ENCODE assay signal across 8 mouse cellular contexts in the genomic region with DNA sequence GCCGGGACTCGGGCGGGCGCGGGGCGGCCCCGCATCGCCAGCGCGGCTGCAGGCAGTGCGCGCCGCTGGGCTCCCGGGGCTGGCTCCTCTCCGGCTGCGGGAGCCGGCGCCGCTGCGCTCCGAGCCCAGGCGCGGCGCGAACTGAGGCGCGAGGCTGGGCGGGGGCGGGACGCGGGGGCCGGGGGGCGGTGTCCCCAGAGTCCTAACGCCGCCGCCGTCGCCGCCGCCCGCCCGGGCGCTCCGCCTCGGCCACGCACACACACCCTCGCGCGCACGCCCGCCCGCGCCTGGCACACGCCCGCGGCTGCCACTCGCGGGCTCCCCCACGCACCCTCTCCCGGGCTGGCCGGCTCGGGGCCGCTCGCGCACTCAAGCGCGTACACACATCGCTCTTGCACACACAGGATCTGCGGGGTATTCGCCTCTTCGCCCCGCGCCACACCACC. TPM values are rescaled to one million over a fixed set of nuclear protein-coding genes. Genes with fewer than 3 reads are reported as not detected.
DNase-seq lines count a peak whose midpoint lies in the region; ATAC-seq and TF ChIP-seq lines count a peak whose summit lies in the region.

Gene Ptprt (minus strand): TSS at position 207 of the 446 bp plus-strand sequence.

- no peak for ATAC-seq in heart, embryonic 16.5 days (replicated peaks; ENCODE audit: extremely low read depth, insufficient read depth, low FRiP score)
- peak; percentile 71 for ATAC-seq in forebrain, postnatal 0 days
- peak; percentile 51 for ATAC-seq in neural tube, embryonic 11.5 days (ENCODE audit: insufficient read depth, low FRiP score, low TSS enrichment)

- H3K36me3 ChIP-seq in heart, embryonic 16.5 days (ENCODE audit: control insufficient read depth, insufficient read depth) = no peaks in the 10 kb centered on the region
- no peaks in the 10 kb centered on the region for H3K36me3 ChIP-seq in forebrain, postnatal 0 days (ENCODE audit: insufficient read depth)
- H3K36me3 ChIP-seq in neural tube, embryonic 11.5 days (ENCODE audit: control insufficient read depth, insufficient read depth, low read length) = no peaks in the 10 kb centered on the region

- peak within 1 kb of the TSS; percentile 1 for H3K9ac ChIP-seq in heart, embryonic 16.5 days (ENCODE audit: low read length)
- peak within 1 kb of the TSS; percentile 64 for H3K9ac ChIP-seq in forebrain, postnatal 0 days
- peak within 1 kb of the TSS; percentile 35 for H3K9ac ChIP-seq in neural tube, embryonic 11.5 days (ENCODE audit: low read length)

- peaks cover 5% of the 10 kb centered on the region; the same call in 1 of the 2 replicates for H3K4me1 ChIP-seq in heart, embryonic 16.5 days (ENCODE audit: control insufficient read depth, insufficient read depth, low read length)
- H3K4me1 ChIP-seq in forebrain, postnatal 0 days (ENCODE audit: insufficient read depth) = peaks cover 8% of the 10 kb centered on the region; the same call in 1 of the 2 replicates
- H3K4me1 ChIP-seq in neural tube, embryonic 11.5 days (ENCODE audit: control insufficient read depth, insufficient read depth, low read length) = peaks cover 11% of the 10 kb centered on the region

- H3K9me3 ChIP-seq in heart, embryonic 16.5 days (replicated peaks; ENCODE audit: control insufficient read depth, low read length) = no peaks in the 10 kb centered on the region
- H3K9me3 ChIP-seq in forebrain, postnatal 0 days (ENCODE audit: low read length) = no peaks in the 10 kb centered on the region
- H3K9me3 ChIP-seq in neural tube, embryonic 11.5 days (ENCODE audit: control insufficient read depth, low read length) = no peaks in the 10 kb centered on the region

- intact Hi-C loops in heart, postnatal 10 days (cut with DNase I) = no loop called here

- H3K4me3 ChIP-seq in heart, embryonic 16.5 days (ENCODE audit: low read length) = peak within 1 kb of the TSS; percentile 58
- H3K4me3 ChIP-seq in forebrain, postnatal 0 days (ENCODE audit: low read depth, low read length) = peak within 1 kb of the TSS; percentile 62
- H3K4me3 ChIP-seq in neural tube, embryonic 11.5 days (ENCODE audit: low read depth, low read length) = peak within 1 kb of the TSS; percentile 59

- no peak within 1 kb of the TSS for H3K27ac ChIP-seq in heart, embryonic 16.5 days (ENCODE audit: low read length)
- H3K27ac ChIP-seq in forebrain, postnatal 0 days (ENCODE audit: low read depth, low read length) = peak within 1 kb of the TSS; percentile 40; the same call in 1 of the 2 replicates
- H3K27ac ChIP-seq in neural tube, embryonic 11.5 days (ENCODE audit: low read depth, low read length) = no peak within 1 kb of the TSS

- no peak for DNase-seq in heart, postnatal 10 days
- peak; percentile 51 for DNase-seq in cerebellum, adult 11-12 months
- peak; percentile 68 for DNase-seq in forebrain, postnatal 0 days
- peak; percentile 39 to 66 for DNase-seq in left cerebral cortex, adult 8-10 months (ENCODE audit: low spot score in 2 of 2)
- DNase-seq in neural tube, embryonic 11.5 days (ENCODE audit: low spot score) = no peak
- DNase-seq in adrenal gland, postnatal 36 days = no peak
- DNase-seq in lung, adult 18-20 months = no peak

- peak within 1 kb of the TSS; percentile 92 for H3K4me2 ChIP-seq in heart, embryonic 16.5 days (ENCODE audit: low read depth, low read length)
- peak within 1 kb of the TSS; percentile 93 for H3K4me2 ChIP-seq in forebrain, postnatal 0 days (ENCODE audit: low read depth)
- H3K4me2 ChIP-seq in neural tube, embryonic 11.5 days (ENCODE audit: low read depth) = peak within 1 kb of the TSS; percentile 87

- H3K27me3 ChIP-seq in heart, embryonic 16.5 days (ENCODE audit: control insufficient read depth, insufficient read depth, low read length) = peaks cover 43% of the 10 kb centered on the region
- 0 out of 2 replicates have a peak, but pooled peaks cover 9% of the 10 kb centered on the region for H3K27me3 ChIP-seq in forebrain, postnatal 0 days (ENCODE audit: insufficient read depth, low read length)
- peaks cover 28% of the 10 kb centered on the region for H3K27me3 ChIP-seq in neural tube, embryonic 11.5 days (ENCODE audit: control insufficient read depth, insufficient read depth, low read length)

- TF ChIP-seq CTCF in forebrain, postnatal 0 days (IDR thresholded peaks at IDR 0.05; ENCODE audit: low read depth) = no peak

- WGBS in heart, embryonic 16.5 days = under 1% methylated on average over 56 of the region's 73 CpGs
- 13% methylated on average over 37 of the region's 73 CpGs for WGBS in forebrain, postnatal 0 days
- WGBS in neural tube, embryonic 11.5 days = 0% methylated on average over 8 of the region's 73 CpGs

RNA-seq across cellular contexts. Expression of gene Ptprt, which starts in this region (rescaled TPM):
- polyA plus RNA-seq in heart, embryonic 16.5 days (2015; fragmentation: Nextera tagmentation; extraction: Ambion mirVana) = 0.45 and 0.51 TPM in 2 replicates
- total RNA-seq in heart, postnatal 10 days (2021) = under 1 TPM; 0.25 to 0.67 TPM
- 40.8 and 58.4 TPM in 2 replicates for total RNA-seq in forebrain, postnatal 0 days (2014; rRNA removed)
- polyA plus RNA-seq in forebrain, postnatal 0 days (2015; fragmentation: Nextera tagmentation; extraction: Ambion mirVana) = 6.8 and 12.0 TPM in 2 replicates
- total RNA-seq in left cerebral cortex, adult 8-10 months (2022) = 100 to 1,000 TPM in 1 of 4 experiments, 10 to 100 TPM in 3; 83.7 to 100 (median 94.4) TPM
- 1.6 TPM in 2 replicates for polyA plus RNA-seq in neural tube, embryonic 11.5 days (2014; fragmentation: Nextera tagmentation; extraction: Ambion mirVana)
- under 1 TPM; 0.07 to 0.16 TPM for total RNA-seq in adrenal gland, postnatal 36 days (2021)

Comparison
In these comparisons a context has a peak if more than half of its experiments do, and no peak if none do; other contexts are left out.
1. RNA of gene Ptprt (total RNA-seq): 83.7 to 100 TPM in left cerebral cortex, adult 8-10 months and 40.8 to 58.4 TPM in forebrain, postnatal 0 days; 0.25 to 0.67 TPM in heart, postnatal 10 days and 0.07 to 0.16 TPM in adrenal gland, postnatal 36 days; every median in the first group is over 10 times any median in the second.
2. H3K9ac ChIP-seq: peak in every context shown above with its lines; median percentile 64 in forebrain, postnatal 0 days; 35 in neural tube, embryonic 11.5 days; 1 in heart, embryonic 16.5 days.
3. DNase-seq: peak in cerebellum, adult 11-12 months (single experiment), forebrain, postnatal 0 days (single experiment) and left cerebral cortex, adult 8-10 months (2 of 2); none in heart, postnatal 10 days (0 of 2), neural tube, embryonic 11.5 days (single experiment), adrenal gland, postnatal 36 days (0 of 2) and lung, adult 18-20 months (0 of 2).
4. Peak in every context shown above with its lines, with median percentiles within 50 percentile points of each other: H3K4me2 ChIP-seq and H3K4me3 ChIP-seq.